Mouse (Mus musculus): ENCODE measurements around the gene Gpsm1.

GRCm38 (mm10) chr2:26298856-26299230 lies 16.5 kb upstream of the Gpsm1 start:
- TF ChIP-seq CTCF (IDR thresholded peaks at IDR 0.05; ENCODE audit: borderline replicate concordance, insufficient read depth, low read depth, low read length): no peak
- no peak for TF ChIP-seq POLR2A (IDR thresholded peaks at IDR 0.05; ENCODE audit: borderline replicate concordance, insufficient read depth, low read length)
